Mouse (Mus musculus) cerebellum, adult 2 months (tissue): ENCODE results near the gene Ahdc1.

ENCODE experiments used
- CTCF ChIP-seq: fragments of 200-500 bp; IDR thresholded peaks from 2 replicates; pipeline ENCODE4 v1.5.1; 2011; ENCODE audit warnings: low read depth, mild to moderate bottlenecking, control low read depth, low read length, moderate library complexity, borderline replicate concordance; ENCODE audit not compliant: insufficient read depth
- POLR2A ChIP-seq: fragments of 200-500 bp; IDR thresholded peaks from 2 replicates; pipeline ENCODE4 v1.6.1; 2011; ENCODE audit warnings: low read length, control low read depth, borderline replicate concordance; ENCODE audit not compliant: insufficient read depth

DNA sequence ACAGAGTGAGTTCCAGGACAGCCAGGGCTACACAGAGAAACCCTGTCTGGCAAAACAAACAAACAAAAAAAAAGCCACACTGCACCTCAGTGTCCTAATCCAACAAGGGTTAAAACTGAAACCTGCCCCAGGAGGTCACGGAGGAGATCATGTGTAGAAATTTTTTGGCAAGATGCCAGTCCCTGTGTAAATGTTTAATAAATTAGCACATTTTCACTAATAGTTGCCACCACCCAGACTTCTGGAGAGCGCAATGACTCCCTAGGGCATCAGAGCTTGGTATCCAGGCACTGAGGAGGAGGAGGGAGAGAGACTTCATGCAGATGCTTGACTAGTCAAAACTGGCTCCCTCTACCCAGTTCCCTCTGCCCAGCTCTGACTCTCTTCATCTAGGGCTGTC is 31.9 kb upstream of the Ahdc1 start:
- TF ChIP-seq CTCF (no peak), POLR2A (no peak)
